ENCODE assay signal across 16 mouse cellular contexts in the genomic region with DNA sequence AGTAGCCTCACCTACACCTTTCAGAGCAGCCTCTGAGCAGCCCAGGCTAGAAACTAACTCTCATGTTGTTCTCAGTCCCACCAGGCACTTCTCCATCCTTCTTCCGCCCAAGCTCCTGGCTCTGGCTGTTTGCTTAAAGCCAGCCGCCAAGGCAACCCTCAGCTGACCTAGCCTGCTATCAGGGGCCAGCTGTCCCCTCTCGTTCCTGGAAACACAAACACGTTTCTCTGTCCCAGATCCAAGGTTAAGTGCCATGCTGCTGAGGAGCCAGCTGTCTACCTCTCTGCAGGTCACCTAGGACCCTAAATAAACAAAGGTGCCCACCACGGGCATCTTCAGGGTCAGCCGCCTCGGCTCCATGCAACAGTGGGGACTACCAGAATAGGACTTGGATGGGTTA. TPM values are rescaled to one million over a fixed set of nuclear protein-coding genes. Genes with fewer than 3 reads are reported as not detected.
DNase-seq lines count a peak whose midpoint lies in the region; ATAC-seq and TF ChIP-seq lines count a peak whose summit lies in the region.
"Had no signal": no experiment of that assay in that cellular context is flagged by ENCODE, and none has a peak within 500 bp of the region (broad histone marks: within the 10 kb centered on the region; RNA-seq: fewer than 3 reads in every experiment).

No protein-coding gene starts in this region.

- ATAC-seq in intestine, embryonic 16.5 days = peak; percentile 44
- ATAC-seq: midbrain, embryonic 13.5 days had no signal

- TF ChIP-seq POLR2A in MEL (IDR thresholded peaks at IDR 0.05; ENCODE audit: control insufficient read depth in 1 of 2, insufficient read depth in 1 of 2, low read depth in 1 of 2, low read length in 2 of 2, poor library complexity in 1 of 2) = no peak
- no peak for TF ChIP-seq POLR2A in heart, adult 2 months (IDR thresholded peaks at IDR 0.05; ENCODE audit: insufficient read depth, low read depth, low read length)
- no peak for TF ChIP-seq POLR2A in thymus, adult 2 months (IDR thresholded peaks at IDR 0.05; ENCODE audit: control insufficient read depth, extremely low read depth, insufficient read depth, low read length, poor library complexity)

- H3K9ac ChIP-seq in MEL (ENCODE audit: control insufficient read depth, low read depth, low read length, poor library complexity, severe bottlenecking) = peak overlapping the region; percentile 4; the same call in 1 of the 2 replicates
- no peak overlapping the region for H3K9ac ChIP-seq in heart, adult 2 months (ENCODE audit: low read depth, low read length)
- peak overlapping the region; percentile 46 for H3K9ac ChIP-seq in intestine, embryonic 16.5 days (ENCODE audit: low read depth, low read length)
- H3K9ac ChIP-seq: midbrain, embryonic 13.5 days; neural tube, embryonic 13.5 days had no signal

- WGBS in heart, adult 2 months = 47% methylated on average over 7 of the region's 7 CpGs
- WGBS in intestine, embryonic 16.5 days = 27% methylated on average over 7 of the region's 7 CpGs
- WGBS in thymus, adult 2 months = 73% methylated on average over 7 of the region's 7 CpGs

- H3K4me3 ChIP-seq in MEL (ENCODE audit: control insufficient read depth in 1 of 2, insufficient read depth in 1 of 2, low read depth in 2 of 2, low read length in 2 of 2) = no peak overlapping the region
- no peak overlapping the region for H3K4me3 ChIP-seq in heart, adult 2 months
- 0 out of 2 replicates have a peak overlapping the region, but pooled peaks have one; percentile 10 for H3K4me3 ChIP-seq in intestine, embryonic 16.5 days (ENCODE audit: low read length)
- no peak overlapping the region for H3K4me3 ChIP-seq in thymus, adult 2 months (ENCODE audit: control insufficient read depth, insufficient read depth, low read length)
- H3K4me3 ChIP-seq: midbrain, embryonic 13.5 days; neural tube, embryonic 13.5 days had no signal

- H3K27me3 ChIP-seq in MEL (ENCODE audit: control insufficient read depth in 1 of 2, insufficient read depth in 2 of 2, low read length in 2 of 2) = no peaks in the 10 kb centered on the region
- no peaks in the 10 kb centered on the region for H3K27me3 ChIP-seq in heart, adult 2 months (ENCODE audit: control insufficient read depth, insufficient read depth, low read length)
- H3K27me3 ChIP-seq in intestine, embryonic 16.5 days (replicated peaks; ENCODE audit: control insufficient read depth, insufficient read depth, low read length) = no peaks in the 10 kb centered on the region
- H3K27me3 ChIP-seq in thymus, adult 2 months (ENCODE audit: control insufficient read depth, insufficient read depth, low read length) = no peaks in the 10 kb centered on the region
- H3K27me3 ChIP-seq: midbrain, embryonic 13.5 days; neural tube, embryonic 13.5 days had no signal

- TF ChIP-seq RAD21 in MEL (IDR thresholded peaks at IDR 0.05; ENCODE audit: low read depth, low read length) = no peak

- H3K4me2 ChIP-seq in intestine, embryonic 16.5 days (ENCODE audit: low read depth, low read length) = peak overlapping the region; percentile 39
- H3K4me2 ChIP-seq: liver, embryonic 11.5 days; midbrain, embryonic 13.5 days; neural tube, embryonic 13.5 days had no signal

- H3K79me2 ChIP-seq in MEL (ENCODE audit: control insufficient read depth, insufficient read depth, low read length, poor library complexity) = no peaks in the 10 kb centered on the region
- no peaks in the 10 kb centered on the region for H3K79me2 ChIP-seq in heart, adult 2 months (replicated peaks; ENCODE audit: control insufficient read depth, insufficient read depth, low read length)

- peaks cover 23 to 28% of the 10 kb centered on the region in 2 experiments for H3K4me1 ChIP-seq in MEL (ENCODE audit: control insufficient read depth in 1 of 2, insufficient read depth in 2 of 2, low read length in 2 of 2)
- H3K4me1 ChIP-seq in heart, adult 2 months (ENCODE audit: control insufficient read depth, insufficient read depth, low read length) = peaks cover 4% of the 10 kb centered on the region; the same call in 1 of the 2 replicates
- H3K4me1 ChIP-seq in intestine, embryonic 16.5 days (ENCODE audit: control insufficient read depth, insufficient read depth, low read length) = peaks cover 62% of the 10 kb centered on the region
- H3K4me1 ChIP-seq in thymus, adult 2 months (replicated peaks; ENCODE audit: control insufficient read depth, insufficient read depth, low read length) = peaks cover 20% of the 10 kb centered on the region

- no peak overlapping the region for H3K27ac ChIP-seq in MEL (ENCODE audit: control insufficient read depth, low read depth, low read length)
- H3K27ac ChIP-seq in heart, adult 2 months = peak overlapping the region; percentile 46
- H3K27ac ChIP-seq in intestine, embryonic 16.5 days (ENCODE audit: low read length) = peak overlapping the region; percentile 91
- H3K27ac ChIP-seq in thymus, adult 2 months (ENCODE audit: control insufficient read depth, insufficient read depth, low read length) = no peak overlapping the region
- H3K27ac ChIP-seq: midbrain, embryonic 13.5 days; neural tube, embryonic 13.5 days had no signal

- H3K9me3 ChIP-seq in MEL (replicated peaks; ENCODE audit: insufficient read depth, low read length) = no peaks in the 10 kb centered on the region
- no peaks in the 10 kb centered on the region for H3K9me3 ChIP-seq in intestine, embryonic 16.5 days (ENCODE audit: control insufficient read depth, low read length)
- H3K9me3 ChIP-seq: midbrain, embryonic 13.5 days; neural tube, embryonic 13.5 days had no signal

- peak; percentile 59 to 71 for DNase-seq in heart, adult 18-20 months
- DNase-seq in heart, adult 8-10 months (ENCODE audit: low spot score) = no peak
- DNase-seq in MEL (ENCODE audit: low read depth, low spot score) = no peak
- DNase-seq in heart, adult 2 months = peak; percentile 43 to 63
- DNase-seq in thymus, adult 2 months = no peak
- DNase-seq in layer of hippocampus, adult 9-11 months = no peak
- DNase-seq in gastrocnemius, postnatal 14 days = no peak
- DNase-seq: adrenal gland, adult 2 months; B cell, adult 2 months; gastrocnemius, postnatal 25 days; kidney, adult 18-20 months; spleen, adult 18-20 months had no signal

- intact Hi-C loops in heart, adult 2 months (cut with DNase I) = no loop called here
- intact Hi-C loops in gastrocnemius, postnatal 14 days (cut with DNase I; ENCODE audit: low total_unique reads) = no loop called here

- no peak for TF ChIP-seq EP300 in MEL (IDR thresholded peaks at IDR 0.05; ENCODE audit: low read depth in 1 of 2, low read length in 2 of 2)
- TF ChIP-seq EP300 in heart, adult 2 months (IDR thresholded peaks at IDR 0.05; ENCODE audit: insufficient read depth, low read depth, low read length) = peak; percentile 60; the same call in 1 of the 2 replicates

- no peak for TF ChIP-seq CTCF in MEL (IDR thresholded peaks at IDR 0.05 in 2 of 3, conservative IDR thresholded peaks at IDR 0.05 in 1 of 3; ENCODE audit: control insufficient read depth in 1 of 3, insufficient read depth in 1 of 3, low read depth in 2 of 3, low read length in 3 of 3, poor library complexity in 1 of 3, severe bottlenecking in 1 of 3)
- TF ChIP-seq CTCF in heart, adult 2 months (IDR thresholded peaks at IDR 0.05) = no peak
- no peak for TF ChIP-seq CTCF in thymus, adult 2 months (IDR thresholded peaks at IDR 0.05; ENCODE audit: borderline replicate concordance, control insufficient read depth, extremely low read depth, insufficient read depth, low read length, poor library complexity)

- H3K36me3 ChIP-seq in MEL (ENCODE audit: control insufficient read depth in 1 of 2, insufficient read depth in 2 of 2, low read length in 2 of 2) = peaks cover 0 to 18% of the 10 kb centered on the region in 2 experiments; a peak in 2 of 4 replicates
- H3K36me3 ChIP-seq in heart, adult 2 months (ENCODE audit: control insufficient read depth, insufficient read depth, low read length) = no peaks in the 10 kb centered on the region
- no peaks in the 10 kb centered on the region for H3K36me3 ChIP-seq in intestine, embryonic 16.5 days (ENCODE audit: control insufficient read depth, insufficient read depth, low read length)
- no peaks in the 10 kb centered on the region for H3K36me3 ChIP-seq in thymus, adult 2 months (ENCODE audit: control insufficient read depth, insufficient read depth, low read length)
- H3K36me3 ChIP-seq: midbrain, embryonic 13.5 days; neural tube, embryonic 13.5 days had no signal

TF ChIP-seq in MEL, 35 proteins besides CTCF, POLR2A, EP300 and RAD21 (continues in another document):
- TF ChIP-seq ETS1 (IDR thresholded peaks at IDR 0.05; ENCODE audit: low read depth, low read length) (peak; percentile 12; the same call in 1 of the 2 replicates), USF1 (IDR thresholded peaks at IDR 0.05; ENCODE audit: low read depth, low read length) (0 out of 2 replicates have a peak, but pooled peaks have one; percentile 9), SMC3 (IDR thresholded peaks at IDR 0.05; ENCODE audit: low read depth, low read length) (no peak), POLR2AphosphoS2 (IDR thresholded peaks at IDR 0.05; ENCODE audit: low read length) (no peak), ZC3H11A (IDR thresholded peaks at IDR 0.05; ENCODE audit: low read depth, low read length) (no peak), SIN3A (IDR thresholded peaks at IDR 0.05; ENCODE audit: low read length) (no peak), ELF1 (IDR thresholded peaks at IDR 0.05; ENCODE audit: low read depth, low read length) (no peak), ZKSCAN1 (IDR thresholded peaks at IDR 0.05; ENCODE audit: low read depth, low read length) (no peak), GATA1 (IDR thresholded peaks at IDR 0.05; ENCODE audit: low read depth, low read length) (no peak), USF2 (IDR thresholded peaks at IDR 0.05; ENCODE audit: borderline replicate concordance in 1 of 2, insufficient read depth in 1 of 2, low read depth in 1 of 2, low read length in 2 of 2) (no peak), TBP (IDR thresholded peaks at IDR 0.05; ENCODE audit: low read depth, low read length) (no peak), E2F4 (IDR thresholded peaks at IDR 0.05; ENCODE audit: borderline replicate concordance, low read depth, low read length) (no peak), KAT2A (conservative IDR thresholded peaks at IDR 0.05; ENCODE audit: low read depth, low read length) (no peak), ZMIZ1 (IDR thresholded peaks at IDR 0.05; ENCODE audit: low read depth, low read length) (no peak)

RNA-seq across cellular contexts. Expression of a gene that starts 12.4 kb away (rescaled TPM):
- 10 to 100 TPM in 1 of 2 experiments, 1 to 10 TPM in 1; 7.4 to 10.0 TPM for total RNA-seq in heart, adult 18-20 months (2021)
- total RNA-seq in heart, adult 8-10 months (2022) = 10 to 100 TPM in 1 of 4 experiments, 1 to 10 TPM in 3; 6.8 to 13.9 (median 7.5) TPM
- 7.1 and 9.4 TPM in 2 replicates for total RNA-seq in MEL (2012; rRNA removed)
- polyA plus RNA-seq in MEL (2012; ENCODE audit: insufficient read depth in 1 of 2, insufficient read length in 2 of 2, low read depth in 1 of 2, low replicate concordance in 2 of 2, missing spikeins in 1 of 2) = 10 to 100 TPM in 1 of 2 experiments, not detected in 1; 23.0 TPM
- total RNA-seq in heart, adult 2 months (2021) = 10 to 100 TPM; 11.1 to 11.7 TPM
- polyA plus RNA-seq in heart, adult 2 months (2012; rRNA removed) = 5.9 and 6.6 TPM in 2 replicates
- 20.1 and 21.1 TPM in 2 replicates for polyA plus RNA-seq in intestine, embryonic 16.5 days (2015; fragmentation: Nextera tagmentation; extraction: Ambion mirVana)
- polyA plus RNA-seq in thymus, adult 2 months (2012; rRNA removed) = 7.6 TPM in 2 replicates
- 1 to 10 TPM; 3.9 to 5.6 TPM for total RNA-seq in gastrocnemius, postnatal 14 days (2021)

Comparison
In these comparisons a context has a peak if more than half of its experiments do, and no peak if none do; other contexts are left out.
1. DNase-seq: peak in heart, adult 18-20 months (2 of 2) and heart, adult 2 months (2 of 2); none in heart, adult 8-10 months (single experiment), MEL (single experiment), thymus, adult 2 months (single experiment), layer of hippocampus, adult 9-11 months (single experiment) and gastrocnemius, postnatal 14 days (single experiment).
2. H3K27ac ChIP-seq: peak in heart, adult 2 months (single experiment) and intestine, embryonic 16.5 days (single experiment); none in MEL (single experiment) and thymus, adult 2 months (single experiment).